Mouse (Mus musculus): ENCODE results near the gene Dmrtc1a. TPM values are rescaled to one million over a fixed set of nuclear protein-coding genes. Genes with fewer than 3 reads are reported as not detected.
"Not testable (repeated sequence)": the region's sequence is repeated elsewhere in the genome, so short reads cannot be mapped to it uniquely, and the experiment has no call there.

Gene Dmrtc1a
- 1 to 10 TPM; 2.2 to 2.3 TPM for total RNA-seq (2021)
- long read RNA-seq, experiment 1, partial matches to known transcripts = 0 of 2 reads
- long read RNA-seq, experiment 1, other reads (novel, unspliced or antisense) = 2 of 2 reads
- long read RNA-seq, experiment 2, partial matches to known transcripts = 0 of 3 reads
- long read RNA-seq, experiment 2, other reads (novel, unspliced or antisense) = 3 of 3 reads

DNA sequence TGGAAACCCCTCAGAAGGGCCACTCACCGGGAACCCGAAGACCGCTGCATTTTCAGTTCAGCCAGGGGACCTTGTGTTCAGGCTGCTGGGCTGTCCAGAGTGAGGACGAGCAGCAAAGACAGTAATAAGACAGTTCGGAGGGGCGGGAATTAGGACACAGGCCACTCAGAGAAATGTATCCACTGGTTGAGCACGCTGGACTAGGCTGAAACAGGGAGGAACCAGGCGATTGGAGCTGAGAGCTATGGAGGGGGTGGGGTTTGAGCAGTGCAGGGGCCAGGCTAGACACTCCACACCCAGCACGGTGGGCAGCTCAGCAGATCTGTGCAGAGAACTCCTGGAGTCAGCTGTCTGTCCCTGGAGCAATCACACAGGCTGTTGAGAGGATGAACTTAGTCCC, at the start of gene Dmrtc1a, which contains the start of gene 1700011M02Rik:
Gene Dmrtc1a, minus strand, starts transcription at position 101 of the 400 bp plus-strand sequence.
Gene 1700011M02Rik, plus strand, starts transcription at position 319 of the 400 bp plus-strand sequence.
- DNase-seq (ENCODE audit: low spot score in 2 of 2) = not testable (repeated sequence)

DNA sequence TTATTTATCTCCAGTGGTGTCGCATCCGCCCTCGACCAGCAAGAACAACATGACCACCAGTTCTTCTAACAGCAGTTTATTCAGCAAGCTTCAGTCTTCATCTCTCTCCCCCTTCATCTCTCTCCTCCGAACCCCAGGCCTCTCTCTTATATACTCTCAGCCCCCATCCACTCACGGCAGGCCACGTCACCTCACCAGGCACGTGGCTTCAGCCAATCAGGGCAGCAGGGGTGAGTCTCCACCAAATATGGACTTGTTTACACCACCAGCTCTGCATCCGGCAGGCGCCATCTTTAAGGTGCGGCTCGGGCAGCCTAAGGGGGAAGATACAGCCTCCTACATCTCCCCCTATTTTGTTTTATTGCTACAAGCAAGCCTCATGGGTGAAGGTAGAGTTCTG, 41.6 kb upstream of the Dmrtc1a start:
- DNase-seq (ENCODE audit: low spot score in 2 of 2) = not testable (repeated sequence)

DNA sequence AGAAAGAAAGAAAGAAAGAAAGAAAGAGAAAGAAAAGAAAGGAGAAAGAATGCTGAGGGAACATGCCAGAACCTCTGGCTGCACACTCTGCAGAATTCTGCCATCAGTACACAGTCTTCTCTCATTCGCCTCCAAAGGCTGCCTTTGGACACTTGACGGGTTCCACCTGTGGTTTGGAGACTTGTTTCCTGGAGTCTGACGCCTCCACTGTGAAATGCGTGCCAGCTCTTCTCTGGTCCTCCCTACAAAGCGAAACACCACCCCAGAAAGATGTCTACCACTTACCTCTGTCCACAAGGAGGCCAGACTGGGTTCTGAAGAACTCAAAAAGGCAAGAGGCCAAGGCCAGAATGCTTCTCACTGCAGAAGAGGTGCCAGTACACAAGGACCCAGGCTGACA, 28.3 kb upstream of the Dmrtc1a start:
- DNase-seq (ENCODE audit: low spot score in 2 of 2) = no peak

DNA sequence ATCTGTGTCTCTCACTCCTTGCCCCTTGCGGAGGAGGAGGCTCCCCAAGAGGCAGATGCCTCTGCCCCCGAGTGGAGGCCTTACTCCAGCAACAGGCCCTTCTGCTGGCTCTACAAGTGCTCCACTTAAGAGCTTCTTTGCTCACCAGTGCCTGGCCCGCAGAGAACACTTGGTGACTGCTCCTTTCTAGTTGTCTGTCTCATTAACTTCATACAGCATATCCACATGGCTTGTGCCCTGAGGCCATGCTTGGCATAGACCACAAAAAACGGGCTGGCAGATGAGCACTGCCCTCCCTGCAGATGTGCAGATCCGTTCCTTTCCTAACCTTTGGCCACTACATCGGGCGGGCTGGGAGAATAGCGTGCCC, 25.9 kb upstream of the Dmrtc1a start:
- no peak for DNase-seq (ENCODE audit: low spot score in 2 of 2)

DNA sequence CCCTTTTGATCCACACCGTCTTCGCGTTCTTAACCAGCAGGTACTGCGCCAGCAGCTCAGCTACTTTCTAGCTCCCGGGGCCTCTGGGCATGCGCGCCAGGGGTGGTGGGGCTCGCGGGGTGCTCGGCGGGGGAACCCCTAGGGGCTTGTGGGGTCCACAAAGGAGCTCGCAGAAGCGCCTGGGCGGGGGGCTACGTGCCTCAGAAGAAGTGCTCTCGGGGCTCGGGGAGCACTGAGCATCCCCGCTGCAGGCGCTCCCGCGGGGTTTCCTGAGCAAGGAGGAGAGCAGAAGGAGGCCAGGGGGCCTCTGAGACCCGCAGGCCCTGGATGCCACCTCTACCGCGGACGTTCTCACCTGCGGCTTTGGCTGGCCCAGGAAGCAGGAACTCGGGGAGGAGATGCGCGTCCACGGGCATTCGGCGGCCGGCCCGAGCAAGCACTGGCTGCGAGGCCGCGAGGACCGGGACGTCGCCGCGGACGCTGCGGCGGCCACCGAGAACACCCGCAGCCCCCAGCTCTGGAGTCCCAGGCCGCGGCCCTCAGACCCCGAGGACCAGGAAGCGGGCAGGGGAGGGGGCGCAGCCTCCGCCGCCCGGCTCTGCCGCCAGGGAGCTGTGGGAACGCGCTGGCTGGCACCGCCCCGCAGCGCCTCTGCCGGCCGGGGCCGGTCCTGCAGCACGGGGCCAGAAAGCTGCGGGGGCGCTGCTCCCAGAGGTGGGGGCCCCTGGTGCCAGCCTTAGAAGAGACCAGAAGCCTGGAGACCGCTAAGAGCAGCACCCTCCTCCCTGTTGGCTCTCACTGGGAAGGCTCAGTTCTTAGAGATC, 25.3 kb upstream of the Dmrtc1a start:
- DNase-seq (ENCODE audit: low spot score in 2 of 2) = peak; percentile 41 to 47

DNA sequence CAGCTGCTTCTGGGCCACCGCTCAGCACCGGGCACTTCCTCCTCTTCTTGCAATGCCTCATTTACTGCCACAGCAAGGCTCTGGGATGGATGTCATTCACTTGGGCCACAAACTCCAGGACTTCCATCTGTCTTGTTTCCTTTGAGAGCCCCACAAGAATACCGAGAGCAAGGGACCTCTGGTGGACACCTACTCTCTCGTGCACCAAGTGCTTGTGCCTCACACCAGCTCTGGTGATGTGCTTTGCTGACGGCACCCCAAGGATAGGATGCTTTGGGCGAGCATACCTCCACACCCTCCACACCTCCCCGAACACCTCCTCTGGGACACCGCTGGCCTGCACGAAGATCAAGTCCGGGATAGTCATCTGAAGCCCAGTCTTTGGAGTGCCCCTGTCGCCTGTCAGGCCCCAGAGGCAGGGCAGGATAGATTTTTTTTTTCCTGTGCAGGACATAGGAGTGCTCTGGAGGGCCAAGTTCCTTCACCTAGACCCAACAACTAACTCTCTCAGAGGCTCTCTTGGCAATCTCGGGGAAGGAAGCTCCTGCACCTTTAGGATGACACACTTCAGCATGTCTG, 24.6 kb upstream of the Dmrtc1a start:
- no peak for DNase-seq (ENCODE audit: low spot score in 2 of 2)

DNA sequence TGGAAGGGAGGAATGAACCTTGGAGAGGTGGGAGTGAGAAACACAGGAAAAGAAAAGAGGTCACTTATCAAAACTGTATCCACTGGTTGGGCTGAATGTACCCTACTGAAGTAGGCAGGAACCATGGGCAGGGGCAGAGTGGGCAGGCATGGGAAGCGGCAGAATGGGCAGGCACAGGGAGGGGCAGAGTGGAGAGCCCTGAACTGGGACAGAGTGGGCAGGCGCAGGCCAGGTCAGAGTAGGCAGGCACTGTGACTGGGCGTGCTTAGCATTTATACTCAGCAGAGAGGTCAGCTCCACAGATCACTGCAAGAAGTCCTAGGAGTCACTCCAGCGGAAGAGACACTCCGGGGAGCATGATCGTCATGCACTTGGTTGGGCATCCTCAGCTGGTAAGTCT, 19.6 kb upstream of the Dmrtc1a start, which contains the start of gene 1700018G05Rik:
Gene 1700018G05Rik, plus strand, starts transcription at position 301 of the 400 bp plus-strand sequence.
- not testable (repeated sequence) for DNase-seq (ENCODE audit: low spot score in 2 of 2)

DNA sequence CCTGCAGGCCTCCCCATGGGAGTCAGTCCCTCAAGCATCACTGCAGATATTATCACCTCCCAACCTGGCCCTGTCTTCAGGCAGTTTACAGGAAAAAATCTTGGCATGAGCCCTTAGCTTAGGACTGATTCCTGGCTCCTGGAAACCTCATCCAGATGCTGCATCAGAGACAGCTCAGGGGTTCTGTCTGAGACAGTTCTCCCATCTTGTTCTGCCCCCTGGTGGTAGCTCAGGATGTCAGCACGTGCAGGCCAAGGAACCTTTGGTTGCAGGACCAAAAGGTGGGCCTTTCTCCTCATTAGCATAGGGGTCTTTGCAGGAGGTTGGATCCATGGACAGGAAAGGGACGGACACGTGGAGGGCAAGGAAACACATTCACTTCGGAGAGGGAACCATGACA, 18.2 kb upstream of the Dmrtc1a start:
- DNase-seq (ENCODE audit: low spot score in 2 of 2) = peak in 1 of 2 experiments; percentile 15

DNA sequence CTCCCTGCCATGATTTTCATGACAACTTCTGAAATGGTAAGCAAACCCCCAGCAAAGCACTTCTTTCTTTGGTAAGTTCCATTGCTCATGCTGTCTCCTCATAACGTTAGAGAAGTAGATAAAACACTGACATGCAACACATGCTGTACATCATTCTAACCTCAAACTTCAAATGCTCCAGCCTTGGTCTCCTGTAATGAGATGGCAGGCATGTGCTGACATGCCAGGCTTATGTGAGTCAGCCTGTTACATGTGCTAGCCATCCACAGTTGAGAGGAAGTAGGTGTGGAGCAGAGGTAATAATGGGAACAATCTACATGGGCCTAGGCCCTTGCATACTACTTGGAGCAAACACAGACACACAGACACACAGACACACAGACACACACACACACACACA, 6.3 kb upstream of the Dmrtc1a start:
- not testable (repeated sequence) for DNase-seq (ENCODE audit: low spot score in 2 of 2)

DNA sequence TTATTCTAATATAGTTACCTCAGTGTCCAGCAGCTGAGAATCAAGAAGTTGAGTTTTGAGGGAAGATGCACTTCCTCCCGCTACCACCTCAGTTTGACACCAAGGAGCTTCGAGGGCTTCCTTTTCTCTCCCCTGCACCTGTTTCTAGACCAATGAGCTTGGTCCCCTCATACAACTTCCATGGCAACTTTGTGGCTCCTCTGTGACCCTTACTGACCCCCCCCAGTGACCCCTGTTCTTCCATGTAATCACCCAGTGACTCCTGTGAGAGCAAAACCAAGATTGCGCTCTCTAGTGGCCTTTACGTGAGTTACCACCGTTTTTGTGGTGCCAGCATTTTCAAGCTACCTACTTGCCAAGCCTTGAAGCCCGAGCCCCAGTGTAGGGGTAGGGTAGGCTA, 40.6 kb downstream of the Dmrtc1a start, which contains the start of gene 1700031F05Rik:
Gene 1700031F05Rik, minus strand, starts transcription at position 101 of the 400 bp plus-strand sequence.
- DNase-seq (ENCODE audit: low spot score in 2 of 2) = no peak

DNA sequence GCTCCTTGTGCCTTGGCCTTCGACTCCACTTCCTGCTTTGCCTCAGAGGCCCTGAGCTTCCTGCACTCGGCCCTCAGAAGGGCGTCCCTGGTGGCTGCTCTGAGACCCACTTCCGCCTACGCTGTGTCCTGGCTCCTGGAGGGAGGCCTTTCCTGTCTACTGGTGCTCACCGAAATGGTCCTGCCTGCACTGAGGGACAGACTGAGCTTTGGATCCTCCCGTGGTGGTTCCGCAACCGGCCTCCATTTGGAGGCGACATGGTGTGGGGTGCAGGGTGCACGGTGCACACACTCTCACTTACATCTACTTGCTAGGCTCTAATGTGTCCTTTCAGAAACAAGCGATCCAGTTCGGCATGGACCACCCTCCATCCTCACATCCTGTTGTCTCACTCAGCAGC, 54.0 kb downstream of the Dmrtc1a start, which contains the start of gene Dmrtc1c2:
Gene Dmrtc1c2, minus strand, starts transcription at position 101 of the 400 bp plus-strand sequence.
- not testable (repeated sequence) for DNase-seq (ENCODE audit: low spot score in 2 of 2)

Other genes with a start within 250 kb of the Dmrtc1a start
- not detected for gene Gm3880, start 221.7 kb downstream of the Dmrtc1a start, total RNA-seq (2021)
- gene Gm9112, start 201.1 kb downstream of the Dmrtc1a start, total RNA-seq (2021) = not detected
- not detected for gene Dmrtc1b, start 200.8 kb downstream of the Dmrtc1a start, total RNA-seq (2021)
- gene Dmrtc1c1, start 105.7 kb downstream of the Dmrtc1a start, total RNA-seq (2021) = not detected
- not detected for gene Dmrtc1c2, start 54.1 kb downstream of the Dmrtc1a start, total RNA-seq (2021)
- not detected for gene 1700031F05Rik, start 40.7 kb downstream of the Dmrtc1a start, total RNA-seq (2021)
- not detected for gene 1700011M02Rik, start 218 bp upstream of the Dmrtc1a start, total RNA-seq (2021)
- gene 1700018G05Rik, start 19.7 kb upstream of the Dmrtc1a start, total RNA-seq (2021) = not detected

All from layer of hippocampus, postnatal 14 days (tissue).